Mouse (Mus musculus): ENCODE results near the gene Fut8. TPM values are rescaled to one million over a fixed set of nuclear protein-coding genes. Genes with fewer than 3 reads are reported as not detected.

The Fut8 gene
- polyA plus RNA-seq, 1 experiment from 2014 or later, result 64.8 TPM

GRCm38 (mm10) chr12:77415720-77416119, 177.8 kb downstream of the Fut8 start:
- Histone ChIP-seq H3K36me3 (replicated peaks) (no peaks in the 10 kb centered on the region), H3K9ac (no peak overlapping the region), H3K4me3 (no peak overlapping the region), H3K4me2 (no peak overlapping the region), H3K27ac (no peak overlapping the region), H3K9me3 (no peaks in the 10 kb centered on the region), H3K4me1 (no peaks in the 10 kb centered on the region), H3K27me3 (replicated peaks) (no peaks in the 10 kb centered on the region)
- no peak for ATAC-seq (replicated peaks)
- 98% methylated on average over 1 of the region's 1 CpGs for WGBS

- Histone ChIP-seq H3K27me3 (replicated peaks) (no peaks in the 10 kb centered on the region), H3K36me3 (replicated peaks) (no peaks in the 10 kb centered on the region), H3K9ac (no peak overlapping the region), H3K4me3 (no peak overlapping the region), H3K4me2 (no peak overlapping the region), H3K27ac (no peak overlapping the region), H3K9me3 (no peaks in the 10 kb centered on the region), H3K4me1 (no peaks in the 10 kb centered on the region)
- ATAC-seq (replicated peaks), result no peak
- 87% methylated on average over 6 of the region's 6 CpGs for WGBS
Observed at GRCm38 (mm10) chr12:77421667-77422393, 183.9 kb downstream of the Fut8 start.

GRCm38 (mm10) chr12:77426093-77426492, 188.2 kb downstream of the Fut8 start:
- ATAC-seq (replicated peaks), result no peak
- Histone ChIP-seq H3K27ac (no peak overlapping the region), H3K27me3 (replicated peaks) (no peaks in the 10 kb centered on the region)

GRCm38 (mm10) chr12:77428165-77428564, 190.2 kb downstream of the Fut8 start:
- ATAC-seq (replicated peaks), result no peak
- H3K36me3 ChIP-seq (replicated peaks), result no peaks in the 10 kb centered on the region

More at GRCm38 (mm10) chr12:77426093-77426492, 188.2 kb downstream of the Fut8 start:
- Histone ChIP-seq H3K4me2 (no peak overlapping the region), H3K36me3 (replicated peaks) (no peaks in the 10 kb centered on the region), H3K9ac (no peak overlapping the region), H3K4me3 (no peak overlapping the region), H3K9me3 (no peaks in the 10 kb centered on the region), H3K4me1 (no peaks in the 10 kb centered on the region)
- 27% methylated on average over 3 of the region's 3 CpGs for WGBS

GRCm38 (mm10) chr12:77429381-77429780, 191.5 kb downstream of the Fut8 start:
- Histone ChIP-seq H3K27me3 (replicated peaks) (no peaks in the 10 kb centered on the region), H3K4me1 (no peaks in the 10 kb centered on the region), H3K4me3 (no peak overlapping the region), H3K27ac (no peak overlapping the region), H3K9ac (no peak overlapping the region), H3K4me2 (no peak overlapping the region), H3K36me3 (replicated peaks) (no peaks in the 10 kb centered on the region), H3K9me3 (no peaks in the 10 kb centered on the region)
- ATAC-seq (replicated peaks), result no peak

More at GRCm38 (mm10) chr12:77428165-77428564, 190.2 kb downstream of the Fut8 start:
- WGBS, result 76% methylated on average over 1 of the region's 1 CpGs
- Histone ChIP-seq H3K9ac (no peak overlapping the region), H3K9me3 (no peaks in the 10 kb centered on the region), H3K4me3 (no peak overlapping the region), H3K27ac (no peak overlapping the region), H3K4me1 (no peaks in the 10 kb centered on the region), H3K4me2 (no peak overlapping the region), H3K27me3 (replicated peaks) (no peaks in the 10 kb centered on the region)

GRCm38 (mm10) chr12:77436733-77437132, 198.8 kb downstream of the Fut8 start:
- Histone ChIP-seq H3K36me3 (replicated peaks) (no peaks in the 10 kb centered on the region), H3K9me3 (no peaks in the 10 kb centered on the region), H3K9ac (no peak overlapping the region), H3K4me2 (no peak overlapping the region), H3K27ac (no peak overlapping the region), H3K4me1 (no peaks in the 10 kb centered on the region), H3K27me3 (replicated peaks) (no peaks in the 10 kb centered on the region), H3K4me3 (no peak overlapping the region)
- WGBS, result 49% methylated on average over 2 of the region's 2 CpGs
- no peak for ATAC-seq (replicated peaks)

GRCm38 (mm10) chr12:77450816-77451215, 212.9 kb downstream of the Fut8 start:
- no peaks in the 10 kb centered on the region for H3K9me3 ChIP-seq
- no peaks in the 10 kb centered on the region for H3K36me3 ChIP-seq (replicated peaks)
- H3K4me2 ChIP-seq, result no peak overlapping the region
- no peak for ATAC-seq (replicated peaks)
- H3K4me1 ChIP-seq, result peaks cover 2% of the 10 kb centered on the region; the same call in 1 of the 2 replicates
- H3K4me3 ChIP-seq, result no peak overlapping the region
- no peaks in the 10 kb centered on the region for H3K27me3 ChIP-seq (replicated peaks)
- H3K9ac ChIP-seq, result no peak overlapping the region
- 83% methylated on average over 2 of the region's 2 CpGs for WGBS
- no peak overlapping the region for H3K27ac ChIP-seq

GRCm38 (mm10) chr12:77466178-77466577, 228.3 kb downstream of the Fut8 start:
- ATAC-seq (replicated peaks), result no peak
- Histone ChIP-seq H3K4me2 (no peak overlapping the region), H3K27me3 (replicated peaks) (no peaks in the 10 kb centered on the region), H3K9ac (no peak overlapping the region), H3K4me3 (no peak overlapping the region), H3K36me3 (replicated peaks) (no peaks in the 10 kb centered on the region), H3K27ac (no peak overlapping the region), H3K9me3 (no peaks in the 10 kb centered on the region), H3K4me1 (no peaks in the 10 kb centered on the region)
- 91% methylated on average over 1 of the region's 1 CpGs for WGBS

- Histone ChIP-seq H3K27ac (no peak overlapping the region), H3K4me1 (0 out of 2 replicates have a peak, but pooled peaks cover 6% of the 10 kb centered on the region), H3K4me2 (no peak overlapping the region), H3K9ac (no peak overlapping the region), H3K36me3 (replicated peaks) (no peaks in the 10 kb centered on the region), H3K9me3 (no peaks in the 10 kb centered on the region), H3K27me3 (replicated peaks) (no peaks in the 10 kb centered on the region), H3K4me3 (no peak overlapping the region)
- no peak for ATAC-seq (replicated peaks)
- WGBS, result 69% methylated on average over 2 of the region's 2 CpGs
Observed at GRCm38 (mm10) chr12:77479931-77480330, 242.0 kb downstream of the Fut8 start.

GRCm38 (mm10) chr12:77481153-77481552, 243.2 kb downstream of the Fut8 start:
- H3K4me1 ChIP-seq, result 0 out of 2 replicates have a peak, but pooled peaks cover 6% of the 10 kb centered on the region
- H3K27me3 ChIP-seq (replicated peaks), result no peaks in the 10 kb centered on the region
- no peak overlapping the region for H3K9ac ChIP-seq
- H3K27ac ChIP-seq, result no peak overlapping the region
- no peak for ATAC-seq (replicated peaks)
- no peak overlapping the region for H3K4me3 ChIP-seq
- WGBS, result 96% methylated on average over 1 of the region's 1 CpGs
- no peaks in the 10 kb centered on the region for H3K36me3 ChIP-seq (replicated peaks)
- no peaks in the 10 kb centered on the region for H3K9me3 ChIP-seq
- H3K4me2 ChIP-seq, result no peak overlapping the region

GRCm38 (mm10) chr12:77481799-77482198, 243.9 kb downstream of the Fut8 start:
- Histone ChIP-seq H3K4me2 (no peak overlapping the region), H3K4me1 (0 out of 2 replicates have a peak, but pooled peaks cover 6% of the 10 kb centered on the region), H3K9ac (no peak overlapping the region), H3K9me3 (no peaks in the 10 kb centered on the region), H3K27ac (no peak overlapping the region), H3K4me3 (no peak overlapping the region), H3K27me3 (replicated peaks) (no peaks in the 10 kb centered on the region), H3K36me3 (replicated peaks) (no peaks in the 10 kb centered on the region)
- no peak for ATAC-seq (replicated peaks)
- WGBS, result 32% methylated on average over 3 of the region's 3 CpGs

- ATAC-seq (replicated peaks), result no peak
- Histone ChIP-seq H3K4me1 (0 out of 2 replicates have a peak, but pooled peaks cover 6% of the 10 kb centered on the region), H3K4me3 (no peak overlapping the region), H3K36me3 (replicated peaks) (no peaks in the 10 kb centered on the region), H3K4me2 (no peak overlapping the region), H3K9ac (no peak overlapping the region), H3K27ac (no peak overlapping the region), H3K9me3 (no peaks in the 10 kb centered on the region), H3K27me3 (replicated peaks) (no peaks in the 10 kb centered on the region)
- 75% methylated on average over 9 of the region's 9 CpGs for WGBS
Observed at GRCm38 (mm10) chr12:77483180-77483855, 245.4 kb downstream of the Fut8 start.
